Mouse (Mus musculus): Measurements from ENCODE around the gene Ptger1.

DNA sequence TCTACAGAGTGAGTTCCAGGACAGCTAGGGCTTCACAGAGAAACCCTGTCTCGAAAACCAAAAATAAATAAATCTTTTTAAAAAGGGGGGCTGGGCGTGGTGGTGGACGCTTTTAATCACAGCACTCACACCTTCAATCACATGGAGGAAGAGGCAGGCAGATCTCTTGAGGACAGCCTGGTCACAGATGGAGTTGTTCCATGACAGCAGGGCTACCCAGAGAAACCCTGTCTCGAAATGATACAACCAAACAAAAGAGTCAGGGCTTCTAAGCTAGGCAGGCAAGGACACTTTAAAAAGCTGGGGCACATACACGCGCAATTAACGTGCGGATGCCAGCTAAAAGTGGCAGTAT lies 48.2 kb downstream of the Ptger1 start:
- TF ChIP-seq CTCF (IDR thresholded peaks at IDR 0.05; ENCODE audit: borderline replicate concordance, control insufficient read depth, extremely low read depth, insufficient read depth, low read length, poor library complexity) (no peak), POLR2A (IDR thresholded peaks at IDR 0.05; ENCODE audit: control insufficient read depth, extremely low read depth, insufficient read depth, low read length, poor library complexity) (no peak)
